Mouse (Mus musculus) heart, embryonic 11.5 days (tissue): Measurements from ENCODE around the gene Gm28308. TPM values are rescaled to one million over a fixed set of nuclear protein-coding genes. Genes with fewer than 3 reads are reported as not detected.

Source experiments
- ATAC-seq: fragments of 200-750 bp; cut with Nextera tagmentation; replicated peaks from 2 replicates; pipeline ENCODE4 v1.8.0; 2017; ENCODE audit warnings: moderate library complexity; ENCODE audit not compliant: insufficient number of reproducible peaks, low FRiP score, low TSS enrichment
- H3K27ac ChIP-seq: fragments of 300-500 bp; sonication (generic); 2 replicates; pipeline ENCODE4 v1.5.1; 2014; ENCODE audit warnings: mild to moderate bottlenecking, low read depth, low read length
- H3K27me3 ChIP-seq: fragments of 300-500 bp; sonication (generic); 2 replicates; pipeline ENCODE4 v1.6.1; 2014; ENCODE audit warnings: mild to moderate bottlenecking, low read length, mixed read lengths; ENCODE audit not compliant: control insufficient read depth, insufficient read depth
- H3K36me3 ChIP-seq: fragments of 300-500 bp; sonication (generic); 2 replicates; pipeline ENCODE4 v1.6.1; 2014; ENCODE audit warnings: mild to moderate bottlenecking, low read length, moderate library complexity, mixed read lengths; ENCODE audit not compliant: control insufficient read depth, insufficient read depth
- H3K4me1 ChIP-seq: fragments of 300-500 bp; sonication (generic); 2 replicates; pipeline ENCODE4 v1.6.1; 2014; ENCODE audit warnings: low read length; ENCODE audit not compliant: control insufficient read depth, insufficient read depth
- H3K4me2 ChIP-seq: fragments of 300-500 bp; sonication (generic); 2 replicates; pipeline ENCODE4 v1.6.1; 2014; ENCODE audit warnings: mild to moderate bottlenecking, moderate library complexity
- H3K4me3 ChIP-seq: fragments of 300-500 bp; sonication (generic); 2 replicates; pipeline ENCODE4 v1.5.1; 2014; ENCODE audit warnings: low read depth, low read length
- H3K9ac ChIP-seq: fragments of 300-500 bp; sonication (generic); 2 replicates; pipeline ENCODE4 v1.6.1; 2014; ENCODE audit warnings: mild to moderate bottlenecking, low read depth, low read length, moderate library complexity
- H3K9me3 ChIP-seq: fragments of 300-500 bp; sonication (generic); replicated peaks from 2 replicates; pipeline ENCODE4 v1.6.1; 2016; ENCODE audit warnings: low read length; ENCODE audit not compliant: control insufficient read depth
- WGBS: fragments of 180-500 bp; shearing (Covaris S2); extraction: QIAGEN DNeasy Blood & Tissue Kit; methylation state at CpG from one replicate; pipeline ENCODE4 v1.1.7; 2014; ENCODE audit not compliant: insufficient replicate concordance; 5-methylcytosine and 5-hydroxymethylcytosine counted together
- polyA plus RNA-seq: library from polyadenylated mRNA; unstranded; fragments of >200 nt; fragmentation: Nextera tagmentation; extraction: Ambion mirVana; gene quantifications from 2 replicates; pipeline ENCODE4 v1.2.1, GENCODE M21; 2014

The Gm28308 gene
- not detected in 2 replicates for polyA plus RNA-seq

GRCm38 (mm10) chr6:52213119-52213986 lies at the start of gene Gm28308, which contains the start of gene Hoxa3:
TSS of gene Gm28308 (minus strand) at chr6:52213339.
TSS of gene Hoxa3 (minus strand) at chr6:52213336.
- no peak for ATAC-seq
- H3K36me3 ChIP-seq, result no peaks in the 10 kb centered on the region
- no peaks in the 10 kb centered on the region for H3K9me3 ChIP-seq
- peaks cover 13% of the 10 kb centered on the region for H3K4me1 ChIP-seq
- H3K9ac ChIP-seq, result no peak within 1 kb of the TSS
- H3K27me3 ChIP-seq, result peaks cover 99% of the 10 kb centered on the region
- H3K27ac ChIP-seq, result no peak within 1 kb of the TSS
- H3K4me2 ChIP-seq, result peak within 1 kb of the TSS; percentile 40
- H3K4me3 ChIP-seq, result peak within 1 kb of the TSS; percentile 26
- 2% methylated on average over 38 of the region's 38 CpGs for WGBS

DNA sequence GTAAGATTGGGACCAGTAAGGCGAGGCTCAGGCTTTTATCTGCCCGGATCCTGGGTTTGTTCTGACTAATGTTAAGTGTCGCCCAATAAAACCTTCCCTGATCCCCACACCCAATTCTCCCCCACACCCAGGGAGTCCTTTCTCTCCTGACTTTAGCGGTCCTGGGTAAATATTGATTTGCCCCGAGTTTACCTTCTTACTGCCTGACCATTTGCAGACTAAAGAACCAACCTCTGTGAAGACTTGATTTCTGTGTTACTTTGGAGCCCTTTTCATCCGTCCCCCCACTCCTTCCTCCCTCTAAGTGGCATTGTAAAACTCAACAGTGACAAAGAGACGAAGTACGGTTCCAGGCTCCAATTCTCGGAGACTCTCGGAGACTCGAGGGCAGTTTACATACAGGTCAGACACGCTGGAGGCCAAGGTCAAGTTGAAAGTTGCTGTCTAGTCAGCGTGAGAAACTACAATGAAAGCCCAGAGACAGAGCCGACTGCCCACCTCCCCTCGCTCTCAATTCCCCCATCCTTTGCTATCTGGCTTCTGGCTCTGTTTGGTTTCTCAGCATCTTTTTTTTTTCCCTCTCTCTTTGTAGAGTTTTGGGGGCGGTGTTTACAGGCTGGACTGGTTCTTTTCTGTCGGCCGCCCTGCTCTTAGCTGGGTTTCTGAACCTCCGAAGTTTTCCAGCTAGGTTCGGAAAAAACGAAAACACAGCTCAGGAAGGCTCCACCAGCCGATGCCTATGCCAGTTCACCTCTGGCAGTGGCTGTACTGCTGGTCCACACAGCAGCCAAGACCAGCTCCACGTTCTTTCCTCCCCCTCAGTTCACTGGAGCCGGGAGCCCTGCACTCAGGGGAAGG lies 49.6 kb upstream of the Gm28308 start:
- Histone ChIP-seq H3K4me1 (no peaks in the 10 kb centered on the region; the same call in 1 of the 2 replicates), H3K36me3 (no peaks in the 10 kb centered on the region), H3K27ac (no peak overlapping the region), H3K27me3 (peaks cover 94% of the 10 kb centered on the region), H3K4me3 (no peak overlapping the region), H3K9ac (no peak overlapping the region), H3K4me2 (no peak overlapping the region), H3K9me3 (no peaks in the 10 kb centered on the region)
- 2% methylated on average over 24 of the region's 24 CpGs for WGBS
- ATAC-seq, result no peak

DNA sequence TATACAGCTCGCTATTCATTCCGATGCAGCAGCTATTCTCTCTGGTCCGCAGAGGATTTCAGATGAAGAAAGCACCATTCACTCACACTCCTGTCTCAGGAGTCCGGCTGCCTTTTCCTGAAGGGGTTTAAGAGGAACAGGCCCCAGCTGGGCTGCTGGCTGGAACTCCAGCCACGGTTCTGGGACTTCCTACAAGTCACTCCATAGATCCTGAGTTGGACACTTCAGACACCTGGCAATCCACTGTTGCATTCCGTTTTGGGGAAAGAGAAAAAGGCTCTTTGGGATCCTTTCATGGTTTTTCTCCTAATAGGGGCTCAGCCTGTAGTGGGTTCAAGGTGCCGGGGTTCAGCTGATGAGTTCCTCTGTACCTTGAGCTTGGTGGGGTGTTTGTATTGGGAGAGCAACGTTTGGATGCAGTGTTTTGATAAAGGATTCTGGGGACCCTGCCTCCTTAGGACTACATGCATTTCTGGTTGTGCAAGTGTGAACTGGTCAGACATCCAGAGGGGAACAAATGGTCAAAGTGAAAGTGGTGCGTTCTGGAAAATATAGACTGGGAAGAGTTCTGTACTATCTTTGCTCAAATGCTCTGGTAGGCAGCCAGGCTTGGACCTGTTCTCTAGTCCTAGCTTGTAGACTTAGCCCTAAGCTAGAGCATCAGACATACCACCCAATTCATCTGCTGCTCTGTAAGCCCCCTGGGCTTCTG lies 48.8 kb upstream of the Gm28308 start:
- Histone ChIP-seq H3K27ac (no peak overlapping the region), H3K4me2 (no peak overlapping the region), H3K4me1 (no peaks in the 10 kb centered on the region; the same call in 1 of the 2 replicates), H3K9ac (no peak overlapping the region), H3K27me3 (peaks cover 96% of the 10 kb centered on the region), H3K36me3 (no peaks in the 10 kb centered on the region), H3K9me3 (no peaks in the 10 kb centered on the region), H3K4me3 (no peak overlapping the region)
- 4% methylated on average over 9 of the region's 9 CpGs for WGBS
- ATAC-seq, result no peak

DNA sequence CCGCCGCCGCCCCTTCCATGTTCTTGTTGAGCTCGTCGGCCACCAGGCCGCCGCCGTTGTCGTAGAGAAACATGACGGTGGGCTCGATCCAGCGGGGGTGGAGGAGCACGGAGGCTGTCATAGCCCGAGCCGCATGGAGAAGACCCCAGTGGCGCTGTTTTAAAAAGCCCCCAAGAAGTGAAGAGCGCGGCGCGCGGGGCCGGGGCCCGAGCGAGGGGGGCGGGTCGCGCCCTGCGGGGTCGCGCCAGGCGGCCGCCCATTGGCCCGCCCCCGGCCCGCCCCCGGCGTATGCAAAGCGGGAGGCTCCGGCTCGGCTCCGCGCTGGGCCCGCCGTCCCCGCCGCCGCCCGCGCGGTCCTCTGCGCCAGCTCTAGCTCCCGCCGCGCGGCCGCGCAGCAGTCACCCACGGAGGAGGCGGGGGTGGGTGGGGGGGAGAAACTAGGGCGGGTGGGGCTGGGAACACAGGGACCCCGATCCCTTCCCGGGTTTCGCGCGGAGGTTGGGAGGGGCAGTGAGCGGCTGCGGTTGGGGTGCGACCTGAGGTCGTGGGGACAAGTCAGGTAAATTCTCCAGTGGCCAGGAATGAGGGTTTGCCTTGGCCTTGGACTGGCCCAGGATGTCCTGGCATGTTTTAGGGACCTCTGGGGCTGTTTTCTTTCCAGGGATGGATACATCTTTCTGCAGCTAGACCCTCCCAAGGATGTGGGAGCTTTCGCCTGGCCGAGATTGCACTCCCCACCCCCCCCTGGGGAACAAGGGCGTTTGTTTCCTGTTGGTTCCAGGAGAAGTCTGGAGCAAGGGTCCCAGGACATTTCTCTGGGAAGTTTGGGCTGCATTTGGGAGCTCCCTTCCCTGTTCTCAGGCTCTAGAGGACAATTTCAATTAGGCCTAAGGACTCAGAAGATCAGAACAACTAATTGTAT lies 47.8 kb upstream of the Gm28308 start, which contains the start of gene Hoxa13:
Hoxa13 (minus strand) TSS at position 227 of the 922 bp plus-strand sequence.
- 1% methylated on average over 31 of the region's 72 CpGs for WGBS
- H3K27me3 ChIP-seq, result peaks cover 93% of the 10 kb centered on the region

DNA sequence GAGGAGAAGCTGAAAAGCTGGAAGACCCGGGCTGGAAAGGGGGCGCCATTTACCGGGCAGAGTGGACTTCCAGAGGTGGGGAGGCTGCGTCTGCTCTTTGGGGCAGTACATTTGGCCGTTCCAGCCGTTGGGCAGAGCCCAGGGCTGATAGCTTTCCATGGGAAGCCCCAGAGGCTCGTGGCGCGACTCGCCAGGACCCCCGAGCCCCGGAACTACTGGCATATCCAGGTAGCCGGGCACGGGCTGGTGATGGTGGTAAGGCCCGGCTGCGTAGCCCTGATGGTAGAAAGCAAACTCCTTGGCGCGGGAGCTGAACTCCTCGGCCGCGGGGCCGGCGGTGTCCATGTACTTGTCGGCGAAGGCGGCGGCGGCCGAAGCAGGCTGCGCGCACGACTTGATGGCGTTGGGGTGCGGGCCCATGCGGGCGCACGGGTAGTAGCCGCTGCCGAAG lies 46.7 kb upstream of the Gm28308 start:
- under 1% methylated on average over 38 of the region's 39 CpGs for WGBS
- H3K9me3 ChIP-seq, result no peaks in the 10 kb centered on the region
- no peak for ATAC-seq
- H3K27me3 ChIP-seq, result peaks cover 93% of the 10 kb centered on the region
- H3K4me3 ChIP-seq, result peak overlapping the region; percentile 52
- H3K36me3 ChIP-seq, result no peaks in the 10 kb centered on the region
- H3K9ac ChIP-seq, result no peak overlapping the region
- no peaks in the 10 kb centered on the region; the same call in 1 of the 2 replicates for H3K4me1 ChIP-seq
- H3K27ac ChIP-seq, result no peak overlapping the region
- peak overlapping the region; percentile 81 for H3K4me2 ChIP-seq

More for the DNA sequence above, 47.8 kb upstream of the Gm28308 start, which contains the start of gene Hoxa13:
- H3K9me3 ChIP-seq, result no peaks in the 10 kb centered on the region
- peak; percentile 67 for ATAC-seq
- H3K27ac ChIP-seq, result no peak within 1 kb of the TSS
- H3K4me1 ChIP-seq, result no peaks in the 10 kb centered on the region; the same call in 1 of the 2 replicates
- no peak within 1 kb of the TSS for H3K9ac ChIP-seq
- H3K4me2 ChIP-seq, result peak within 1 kb of the TSS; percentile 81
- H3K4me3 ChIP-seq, result peak within 1 kb of the TSS; percentile 52
- H3K36me3 ChIP-seq, result no peaks in the 10 kb centered on the region

- H3K27me3 ChIP-seq, result peaks cover 88% of the 10 kb centered on the region
- no peak overlapping the region; the same call in 1 of the 2 replicates for H3K4me2 ChIP-seq
- H3K36me3 ChIP-seq, result no peaks in the 10 kb centered on the region
- H3K9me3 ChIP-seq, result no peaks in the 10 kb centered on the region
- peak overlapping the region; percentile 52; the same call in 1 of the 2 replicates for H3K4me3 ChIP-seq
- no peak for ATAC-seq
- 3% methylated on average over 24 of the region's 25 CpGs for WGBS
- H3K9ac ChIP-seq, result no peak overlapping the region
- H3K27ac ChIP-seq, result no peak overlapping the region
- H3K4me1 ChIP-seq, result no peaks in the 10 kb centered on the region; the same call in 1 of the 2 replicates
Measured at GRCm38 (mm10) chr6:52259081-52259790, 46.1 kb upstream of the Gm28308 start.

GRCm38 (mm10) chr6:52256956-52257355 lies 43.8 kb upstream of the Gm28308 start:
- WGBS, result 0% methylated on average over 6 of the region's 6 CpGs
- no peak overlapping the region for H3K9ac ChIP-seq
- no peak overlapping the region for H3K4me3 ChIP-seq
- no peaks in the 10 kb centered on the region for H3K36me3 ChIP-seq
- no peaks in the 10 kb centered on the region for H3K9me3 ChIP-seq
- H3K27me3 ChIP-seq, result peaks cover 88% of the 10 kb centered on the region
- H3K27ac ChIP-seq, result no peak overlapping the region
- no peaks in the 10 kb centered on the region; the same call in 1 of the 2 replicates for H3K4me1 ChIP-seq
- H3K4me2 ChIP-seq, result no peak overlapping the region
- ATAC-seq, result no peak
